Mouse (Mus musculus): Measurements from ENCODE around the gene Hrh2. TPM values are rescaled to one million over a fixed set of nuclear protein-coding genes. Genes with fewer than 3 reads are reported as not detected.

The Hrh2 gene
- total RNA-seq, 2 experiments from 2014 or later: 0.05 to 0.19 TPM

GRCm38 (mm10) chr13:54176406-54177020 is 15.4 kb upstream of the Hrh2 start:
- peak; percentile 60 for DNase-seq (ENCODE audit: low spot score)

- peak; percentile 67 for DNase-seq (ENCODE audit: low spot score)
Observed at GRCm38 (mm10) chr13:54177346-54177745, 14.6 kb upstream of the Hrh2 start.

- DNase-seq (ENCODE audit: low spot score): no peak
Observed at GRCm38 (mm10) chr13:54178647-54179046, 13.3 kb upstream of the Hrh2 start.

- DNase-seq (ENCODE audit: low spot score): no peak
Observed at GRCm38 (mm10) chr13:54179971-54180370, 12.0 kb upstream of the Hrh2 start.

- DNase-seq (ENCODE audit: low spot score): peak; percentile 70
Observed at GRCm38 (mm10) chr13:54180461-54180860, 11.5 kb upstream of the Hrh2 start.

GRCm38 (mm10) chr13:54181318-54181717 is 10.6 kb upstream of the Hrh2 start:
- no peak for DNase-seq (ENCODE audit: low spot score)

GRCm38 (mm10) chr13:54181947-54182346 is 10.0 kb upstream of the Hrh2 start:
- DNase-seq (ENCODE audit: low spot score): no peak

GRCm38 (mm10) chr13:54186394-54186793 is 5.5 kb upstream of the Hrh2 start:
- DNase-seq (ENCODE audit: low spot score): no peak

GRCm38 (mm10) chr13:54188190-54188706 is 3.7 kb upstream of the Hrh2 start:
- DNase-seq (ENCODE audit: low spot score): no peak

GRCm38 (mm10) chr13:54189896-54190295 is 2.0 kb upstream of the Hrh2 start:
- DNase-seq (ENCODE audit: low spot score): no peak

GRCm38 (mm10) chr13:54191181-54191580 is 748 bp upstream of the Hrh2 start:
- DNase-seq (ENCODE audit: low spot score): no peak

- DNase-seq (ENCODE audit: low spot score): no peak
Observed at GRCm38 (mm10) chr13:54193580-54193979, 1.7 kb downstream of the Hrh2 start.

- DNase-seq (ENCODE audit: low spot score): peak; percentile 18
Observed at GRCm38 (mm10) chr13:54199000-54199399, 7.1 kb downstream of the Hrh2 start.

GRCm38 (mm10) chr13:54202458-54202857 is 10.5 kb downstream of the Hrh2 start:
- no peak for DNase-seq (ENCODE audit: low spot score)

- no peak for DNase-seq (ENCODE audit: low spot score)
Observed at GRCm38 (mm10) chr13:54203419-54203818, 11.5 kb downstream of the Hrh2 start.

GRCm38 (mm10) chr13:54205195-54205594 is 13.3 kb downstream of the Hrh2 start:
- DNase-seq (ENCODE audit: low spot score): no peak

GRCm38 (mm10) chr13:54206140-54206753 is 14.3 kb downstream of the Hrh2 start:
- DNase-seq (ENCODE audit: low spot score): no peak

- DNase-seq (ENCODE audit: low spot score): no peak
Observed at GRCm38 (mm10) chr13:54209476-54210253, 17.7 kb downstream of the Hrh2 start.

GRCm38 (mm10) chr13:54211528-54212488 is 19.9 kb downstream of the Hrh2 start:
- no peak for DNase-seq (ENCODE audit: low spot score)

GRCm38 (mm10) chr13:54212516-54212915 is 20.6 kb downstream of the Hrh2 start:
- no peak for DNase-seq (ENCODE audit: low spot score)

- no peak for DNase-seq (ENCODE audit: low spot score)
Observed at GRCm38 (mm10) chr13:54215266-54215665, 23.3 kb downstream of the Hrh2 start.
